Mouse (Mus musculus) limb, embryonic 14.5 days (tissue): Measurements from ENCODE around the gene Prickle2. TPM values are rescaled to one million over a fixed set of nuclear protein-coding genes. Genes with fewer than 3 reads are reported as not detected.
A peak's percentile ranks its signal among the peaks of the same experiment; 100 is the strongest.

Experiments
- ATAC-seq: fragments of 200-750 bp; cut with Nextera tagmentation; 2 replicates; pipeline ENCODE4 v1.8.0; 2017; ENCODE audit warnings: low read depth, moderate number of reproducible peaks, moderate TSS enrichment; ENCODE audit not compliant: low FRiP score
- DNase-seq: peaks from one replicate; pipeline ENCODE4 v3.0.0-alpha.2; 2015; ENCODE audit warnings: low spot score
- H3K27ac ChIP-seq: fragments of 300-500 bp; sonication (generic); replicated peaks from 2 replicates; pipeline ENCODE4 v1.5.1; 2014; ENCODE audit warnings: low read depth, mild to moderate bottlenecking, low read length, moderate library complexity, mixed read lengths
- H3K27me3 ChIP-seq: fragments of 300-500 bp; sonication (generic); 2 replicates; pipeline ENCODE4 v1.6.1; 2014; ENCODE audit warnings: low read length, mixed read lengths; ENCODE audit not compliant: control insufficient read depth, insufficient read depth
- H3K36me3 ChIP-seq: fragments of 300-500 bp; sonication (generic); 2 replicates; pipeline ENCODE4 v1.6.1; 2014; ENCODE audit warnings: mild to moderate bottlenecking, low read length, moderate library complexity, mixed read lengths; ENCODE audit not compliant: control insufficient read depth, insufficient read depth
- H3K4me1 ChIP-seq: fragments of 300-500 bp; sonication (generic); 2 replicates; pipeline ENCODE4 v1.6.1; 2014; ENCODE audit warnings: antibody characterized with exemption, low read length, mixed read lengths; ENCODE audit not compliant: control insufficient read depth, insufficient read depth
- H3K4me2 ChIP-seq: fragments of 300-500 bp; sonication (generic); replicated peaks from 2 replicates; pipeline ENCODE4 v1.6.1; 2014; ENCODE audit warnings: low read depth, mild to moderate bottlenecking, low read length, moderate library complexity; ENCODE audit not compliant: severe bottlenecking
- H3K4me3 ChIP-seq: fragments of 300-500 bp; sonication (generic); replicated peaks from 2 replicates; pipeline ENCODE4 v1.5.1; 2014; ENCODE audit warnings: low read length
- H3K9ac ChIP-seq: fragments of 300-500 bp; sonication (generic); 2 replicates; pipeline ENCODE4 v1.6.1; 2014; ENCODE audit warnings: mild to moderate bottlenecking, low read depth, low read length, moderate library complexity; ENCODE audit not compliant: severe bottlenecking
- H3K9me3 ChIP-seq: fragments of 300-500 bp; sonication (generic); 2 replicates; pipeline ENCODE4 v1.6.1; 2016; ENCODE audit warnings: low read length; ENCODE audit not compliant: control insufficient read depth
- POLR2A ChIP-seq: fragments of 200-500 bp; IDR thresholded peaks from 2 replicates; pipeline ENCODE4 v1.8.0; 2012; ENCODE audit warnings: inconsistent platforms, mild to moderate bottlenecking, moderate library complexity, borderline replicate concordance; ENCODE audit not compliant: insufficient read depth, insufficient read length; ENCODE audit errors: extremely low read depth
- WGBS: fragments of 180-500 bp; shearing (Covaris S2); extraction: QIAGEN DNeasy Blood & Tissue Kit; methylation state at CpG from one replicate; pipeline ENCODE4 v1.1.7; 2014; 5-methylcytosine and 5-hydroxymethylcytosine counted together
- polyA plus RNA-seq, 2 experiments: library from polyadenylated mRNA; depleted of rRNA in 1 of 2; stranded (reverse) in 1 of 2; unstranded in 1 of 2; fragments of >200 nt; fragmentation: Nextera tagmentation in 1 of 2; extraction: Ambion mirVana in 1 of 2; gene quantifications; 2 replicates each; pipeline versions ENCODE4 v1.2.1 to v1.2.3; 2012 to 2014

The Prickle2 gene
- polyA plus RNA-seq, 2 experiments: 5.5 to 8.0 TPM

- DNase-seq: peak; percentile 49
Observed at GRCm38 (mm10) chr6:92468892-92469291, 237.1 kb downstream of the Prickle2 start.

GRCm38 (mm10) chr6:92468383-92468791 is 237.6 kb downstream of the Prickle2 start:
- peak; percentile 79 for DNase-seq
- Histone ChIP-seq H3K9me3 (no peaks in the 10 kb centered on the region), H3K36me3 (no peaks in the 10 kb centered on the region), H3K4me1 (peaks cover 15% of the 10 kb centered on the region), H3K4me3 (no peak overlapping the region), H3K27ac (peak overlapping the region; percentile 71), H3K4me2 (no peak overlapping the region), H3K27me3 (no peaks in the 10 kb centered on the region), H3K9ac (no peak overlapping the region)
- no peak for TF ChIP-seq POLR2A
- peak; percentile 29; the same call in 1 of the 2 replicates for ATAC-seq
- WGBS: 47% methylated on average over 3 of the region's 3 CpGs

More at GRCm38 (mm10) chr6:92468892-92469291, 237.1 kb downstream of the Prickle2 start:
- no peak overlapping the region for H3K4me3 ChIP-seq
- 68% methylated on average over 4 of the region's 4 CpGs for WGBS
- no peak for ATAC-seq
- no peak for TF ChIP-seq POLR2A
- H3K9ac ChIP-seq: no peak overlapping the region
- H3K36me3 ChIP-seq: no peaks in the 10 kb centered on the region
- H3K27me3 ChIP-seq: no peaks in the 10 kb centered on the region
- peak overlapping the region; percentile 71 for H3K27ac ChIP-seq
- 0 out of 2 replicates have a peak overlapping the region, but pooled peaks have one; percentile 5 for H3K4me2 ChIP-seq
- peaks cover 15% of the 10 kb centered on the region for H3K4me1 ChIP-seq
- H3K9me3 ChIP-seq: no peaks in the 10 kb centered on the region

DNA sequence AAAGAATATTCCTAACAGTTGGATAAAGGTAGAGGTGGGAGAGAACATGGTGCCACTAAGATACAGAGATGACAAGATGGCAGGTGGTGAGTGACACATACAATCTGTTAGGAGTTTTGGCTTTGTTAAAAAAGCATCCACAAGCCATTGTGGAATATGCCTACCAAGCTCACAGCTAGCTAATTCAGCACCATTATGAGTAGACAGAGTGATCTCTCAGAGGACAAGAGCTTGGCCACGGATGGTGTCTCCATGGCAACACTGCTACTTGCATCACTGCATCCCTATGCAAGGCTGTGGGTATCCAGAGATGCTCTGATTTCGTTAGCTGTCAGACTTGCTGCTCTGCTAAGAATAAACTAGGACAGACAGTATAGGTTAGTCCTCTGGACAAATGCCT is 238.6 kb downstream of the Prickle2 start:
- Histone ChIP-seq H3K4me1 (peaks cover 15% of the 10 kb centered on the region), H3K4me3 (no peak overlapping the region), H3K4me2 (no peak overlapping the region), H3K27ac (no peak overlapping the region), H3K27me3 (no peaks in the 10 kb centered on the region), H3K9ac (no peak overlapping the region), H3K36me3 (no peaks in the 10 kb centered on the region), H3K9me3 (no peaks in the 10 kb centered on the region)
- ATAC-seq: no peak
- no peak for TF ChIP-seq POLR2A
- WGBS: 88% methylated on average over 2 of the region's 2 CpGs
- no peak for DNase-seq

GRCm38 (mm10) chr6:92465666-92466065 is 240.3 kb downstream of the Prickle2 start:
- no peak overlapping the region for H3K4me2 ChIP-seq
- no peak for DNase-seq
- H3K4me3 ChIP-seq: no peak overlapping the region
- WGBS: 92% methylated on average over 1 of the region's 1 CpGs
- TF ChIP-seq POLR2A: no peak
- H3K27me3 ChIP-seq: no peaks in the 10 kb centered on the region
- H3K27ac ChIP-seq: no peak overlapping the region
- peaks cover 15% of the 10 kb centered on the region for H3K4me1 ChIP-seq
- ATAC-seq: no peak
- no peaks in the 10 kb centered on the region for H3K9me3 ChIP-seq
- H3K36me3 ChIP-seq: no peaks in the 10 kb centered on the region
- H3K9ac ChIP-seq: no peak overlapping the region

- DNase-seq (no peak), ATAC-seq (no peak)
- no peak overlapping the region for H3K4me3 ChIP-seq
- H3K36me3 ChIP-seq: no peaks in the 10 kb centered on the region
- no peaks in the 10 kb centered on the region for H3K9me3 ChIP-seq
- no peak overlapping the region for H3K27ac ChIP-seq
- H3K4me1 ChIP-seq: peaks cover 15% of the 10 kb centered on the region
- WGBS: 61% methylated on average over 7 of the region's 7 CpGs
- no peak overlapping the region for H3K9ac ChIP-seq
- TF ChIP-seq POLR2A: no peak
- H3K27me3 ChIP-seq: no peaks in the 10 kb centered on the region
- no peak overlapping the region for H3K4me2 ChIP-seq
Observed at GRCm38 (mm10) chr6:92464781-92465337, 241.1 kb downstream of the Prickle2 start.
